Mouse (Mus musculus) CH12.LX (cell line): Measurements from ENCODE around the gene Mzt1.

Source experiments
- CHD1 ChIP-seq: IDR thresholded peaks from 2 replicates; pipeline ENCODE4 v1.6.1; 2012; ENCODE audit warnings: low read depth, low read length, improper control_type of control experiment, inconsistent platforms
- CTCF ChIP-seq, 2 experiments: IDR thresholded peaks in 1 of 2; conservative IDR thresholded peaks in 1 of 2; 2 replicates each; pipeline ENCODE4 v1.5.1; 2011 to 2012; ENCODE audit warnings: low read depth in 2 of 2, low read length in 2 of 2, improper control_type of control experiment in 1 of 2, inconsistent platforms in 1 of 2, mild to moderate bottlenecking in 1 of 2, moderate library complexity in 1 of 2
- EP300 ChIP-seq: IDR thresholded peaks from 2 replicates; pipeline ENCODE4 v1.6.1; 2011; ENCODE audit warnings: low read length, improper control_type of control experiment
- ETS1 ChIP-seq: conservative IDR thresholded peaks from 2 replicates; pipeline ENCODE4 v1.6.1; 2012; ENCODE audit warnings: low read depth, mild to moderate bottlenecking, inconsistent platforms, low read length, improper control_type of control experiment, moderate library complexity
- MAFK ChIP-seq: IDR thresholded peaks from 2 replicates; pipeline ENCODE4 v1.6.1; 2011; ENCODE audit warnings: low read length, improper control_type of control experiment; ENCODE audit not compliant: insufficient replicate concordance
- MYC ChIP-seq: IDR thresholded peaks from 2 replicates; pipeline ENCODE4 v1.6.1; 2011; ENCODE audit warnings: low read depth, mild to moderate bottlenecking, improper control_type of control experiment, low read length
- POLR2A ChIP-seq: IDR thresholded peaks from 2 replicates; pipeline ENCODE4 v1.6.1; 2011; ENCODE audit warnings: low read depth, mild to moderate bottlenecking, improper control_type of control experiment, low read length
- ZKSCAN1 ChIP-seq: IDR thresholded peaks from 2 replicates; pipeline ENCODE4 v1.6.1; 2012; ENCODE audit warnings: low read depth, inconsistent platforms, low read length, improper control_type of control experiment, borderline replicate concordance

DNA sequence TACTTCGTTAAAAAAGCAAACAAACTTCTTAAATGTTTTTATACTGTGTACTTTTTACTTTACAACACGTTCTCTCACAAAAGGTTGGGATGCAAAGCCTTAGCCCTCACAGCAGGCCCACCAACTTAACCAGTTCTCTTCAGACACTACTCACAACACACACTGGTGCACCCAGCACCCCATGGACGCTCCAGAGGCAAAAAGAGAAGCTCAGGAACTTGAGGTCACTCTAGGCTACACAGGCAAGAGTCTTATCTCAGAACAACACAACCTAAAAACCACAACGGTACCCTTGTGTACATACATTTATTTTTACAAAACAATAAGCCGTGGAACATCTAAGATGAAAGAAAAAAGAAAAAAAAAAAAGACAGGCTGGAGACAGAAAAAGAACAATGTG lies 1.2 kb downstream of the Mzt1 start:
- TF ChIP-seq EP300 (no peak), CTCF (conservative IDR thresholded peaks at IDR 0.05 in 1 of 2, IDR thresholded peaks at IDR 0.05 in 1 of 2; ENCODE audit: low read depth in 2 of 2, low read length in 2 of 2) (no peak), ETS1 (no peak), CHD1 (no peak), ZKSCAN1 (no peak), MYC (no peak), POLR2A (no peak), MAFK (no peak)
